Mouse (Mus musculus) layer of hippocampus, postnatal 10 days (tissue): Measurements from ENCODE around the gene Aff1. TPM values are rescaled to one million over a fixed set of nuclear protein-coding genes. Genes with fewer than 3 reads are reported as not detected.

ENCODE experiments used
- DNase-seq, 2 experiments: peaks; one replicate each; pipeline ENCODE4 v3.0.0; 2021; ENCODE audit warnings: low spot score in 2 of 2
- total RNA-seq, 2 experiments: library from RNA; stranded (reverse); gene quantifications; 2 replicates each; pipeline ENCODE4 v1.2.3; 2021

Gene Aff1
- total RNA-seq, 2 experiments from 2014 or later: 10.3 to 11.1 TPM

GRCm38 (mm10) chr5:103889766-103890165, 197.6 kb downstream of the Aff1 start:
- no peak for DNase-seq

DNA sequence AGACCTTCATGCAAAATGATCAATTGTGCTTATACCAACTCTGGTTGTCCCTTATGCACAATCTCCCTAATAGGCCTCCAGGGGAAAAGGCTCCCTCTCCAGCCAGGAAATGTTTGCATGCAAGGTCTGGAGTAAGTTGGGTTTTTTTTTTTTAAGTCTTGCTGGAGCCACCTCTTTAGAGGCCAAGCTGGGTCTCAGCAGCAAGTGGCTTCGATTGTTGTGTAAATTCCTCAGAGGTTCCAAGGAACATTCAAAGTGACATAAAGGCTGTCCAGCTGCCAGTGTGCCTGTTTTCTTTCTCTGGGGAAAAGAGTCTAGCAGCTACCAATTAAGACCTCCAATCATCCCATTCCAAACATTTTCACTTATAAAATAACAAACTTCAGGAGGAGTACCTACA, 206.1 kb downstream of the Aff1 start:
- DNase-seq: no peak

Other genes with a start within 250 kb of the Aff1 start
- gene Slc10a6, start 63.0 kb upstream of the Aff1 start, total RNA-seq: under 1 TPM in 1 of 2 experiments, not detected in 1; 0.25 TPM
- gene 1700016H13Rik, start 36.4 kb upstream of the Aff1 start, total RNA-seq: not detected
- gene Klhl8, start 218.9 kb downstream of the Aff1 start, total RNA-seq: 10 to 100 TPM; 40.8 to 43.0 TPM